8 mouse cellular contexts compared by ENCODE assay signal in genomic region chr1:138842315-138842714, GRCm38 (mm10). TPM values are rescaled to one million over a fixed set of nuclear protein-coding genes. Genes with fewer than 3 reads are reported as not detected.
DNase-seq lines count a peak whose midpoint lies in the region; ATAC-seq and TF ChIP-seq lines count a peak whose summit lies in the region.

No protein-coding gene starts in this region.

- peaks cover 6% of the 10 kb centered on the region for H3K4me1 ChIP-seq in liver, adult 2 months (ENCODE audit: control insufficient read depth, insufficient read depth, low read length)
- H3K4me1 ChIP-seq in embryonic facial prominence, embryonic 13.5 days = peaks cover 42% of the 10 kb centered on the region
- peaks cover 17% of the 10 kb centered on the region for H3K4me1 ChIP-seq in intestine, embryonic 15.5 days (replicated peaks)
- peaks cover 16% of the 10 kb centered on the region for H3K4me1 ChIP-seq in neural tube, embryonic 11.5 days (ENCODE audit: control insufficient read depth, insufficient read depth, low read length)

- TF ChIP-seq POLR2A in liver, adult 2 months (IDR thresholded peaks at IDR 0.05; ENCODE audit: extremely low read depth, insufficient read depth, low read length) = no peak

- no peaks in the 10 kb centered on the region for H3K36me3 ChIP-seq in liver, adult 2 months (ENCODE audit: control insufficient read depth, insufficient read depth, low read length)
- H3K36me3 ChIP-seq in embryonic facial prominence, embryonic 13.5 days = no peaks in the 10 kb centered on the region
- no peaks in the 10 kb centered on the region for H3K36me3 ChIP-seq in intestine, embryonic 15.5 days
- no peaks in the 10 kb centered on the region for H3K36me3 ChIP-seq in neural tube, embryonic 11.5 days (ENCODE audit: control insufficient read depth, insufficient read depth, low read length)

- peak; percentile 23 for DNase-seq in liver, adult 2 months (ENCODE audit: extremely low read depth, low read depth, low spot score)
- no peak for DNase-seq in liver
- DNase-seq in neural tube, embryonic 11.5 days (ENCODE audit: low spot score) = peak; percentile 65
- DNase-seq in thymus, postnatal 25 days = no peak
- no peak for DNase-seq in adrenal gland, postnatal 36 days

- H3K4me3 ChIP-seq in liver, adult 2 months (ENCODE audit: insufficient read depth, low read depth, low read length) = no peak overlapping the region
- H3K4me3 ChIP-seq in embryonic facial prominence, embryonic 13.5 days = peak overlapping the region; percentile 43
- peak overlapping the region; percentile 26; the same call in 1 of the 2 replicates for H3K4me3 ChIP-seq in intestine, embryonic 15.5 days (replicated peaks)
- peak overlapping the region; percentile 32 for H3K4me3 ChIP-seq in neural tube, embryonic 11.5 days (ENCODE audit: low read depth, low read length)

- 5% methylated on average over 8 of the region's 8 CpGs for WGBS in liver, adult 2 months
- WGBS in embryonic facial prominence, embryonic 13.5 days = 1% methylated on average over 8 of the region's 8 CpGs
- WGBS in intestine, embryonic 15.5 days = 5% methylated on average over 8 of the region's 8 CpGs
- 0% methylated on average over 8 of the region's 8 CpGs for WGBS in neural tube, embryonic 11.5 days

- no peak for TF ChIP-seq CTCF in liver, adult 2 months (IDR thresholded peaks at IDR 0.05; ENCODE audit: low read depth, low read length)

- H3K79me2 ChIP-seq in liver, adult 2 months (ENCODE audit: control insufficient read depth, insufficient read depth, low read length) = no peaks in the 10 kb centered on the region

- H3K4me2 ChIP-seq in embryonic facial prominence, embryonic 13.5 days = peak overlapping the region; percentile 67
- H3K4me2 ChIP-seq in intestine, embryonic 15.5 days (replicated peaks) = peak overlapping the region; percentile 58
- H3K4me2 ChIP-seq in neural tube, embryonic 11.5 days (ENCODE audit: low read depth) = peak overlapping the region; percentile 53; the same call in 1 of the 2 replicates

- no peak overlapping the region for H3K27ac ChIP-seq in liver, adult 2 months (replicated peaks; ENCODE audit: insufficient read depth, low read depth, low read length)
- H3K27ac ChIP-seq in embryonic facial prominence, embryonic 13.5 days = no peak overlapping the region
- no peak overlapping the region for H3K27ac ChIP-seq in intestine, embryonic 15.5 days
- H3K27ac ChIP-seq in neural tube, embryonic 11.5 days (ENCODE audit: low read depth, low read length) = no peak overlapping the region

- no peak for ATAC-seq in embryonic facial prominence, embryonic 13.5 days (ENCODE audit: insufficient number of reproducible peaks, insufficient read depth, low FRiP score, low TSS enrichment, low read depth)
- ATAC-seq in intestine, embryonic 15.5 days = no peak
- peak; percentile 36; the same call in 1 of the 2 replicates for ATAC-seq in neural tube, embryonic 11.5 days (ENCODE audit: insufficient read depth, low FRiP score, low TSS enrichment)
- no peak for ATAC-seq in monocyte, adult 5-6 weeks (replicated peaks; ENCODE audit: insufficient number of reproducible peaks, low FRiP score, low TSS enrichment, poor library complexity, severe bottlenecking)

- peaks cover 63% of the 10 kb centered on the region for H3K27me3 ChIP-seq in liver, adult 2 months (ENCODE audit: control insufficient read depth, insufficient read depth, low read length)
- H3K27me3 ChIP-seq in embryonic facial prominence, embryonic 13.5 days = peaks cover 94% of the 10 kb centered on the region
- peaks cover 81% of the 10 kb centered on the region for H3K27me3 ChIP-seq in intestine, embryonic 15.5 days (replicated peaks)
- peaks cover 88% of the 10 kb centered on the region for H3K27me3 ChIP-seq in neural tube, embryonic 11.5 days (ENCODE audit: control insufficient read depth, insufficient read depth, low read length)

- H3K9ac ChIP-seq in liver, adult 2 months (ENCODE audit: low read depth, low read length) = no peak overlapping the region
- no peak overlapping the region for H3K9ac ChIP-seq in embryonic facial prominence, embryonic 13.5 days
- no peak overlapping the region for H3K9ac ChIP-seq in intestine, embryonic 15.5 days
- no peak overlapping the region for H3K9ac ChIP-seq in neural tube, embryonic 11.5 days (ENCODE audit: low read length)

- no peaks in the 10 kb centered on the region for H3K9me3 ChIP-seq in embryonic facial prominence, embryonic 13.5 days
- no peaks in the 10 kb centered on the region for H3K9me3 ChIP-seq in intestine, embryonic 15.5 days
- no peaks in the 10 kb centered on the region for H3K9me3 ChIP-seq in neural tube, embryonic 11.5 days (ENCODE audit: control insufficient read depth, low read length)

RNA-seq across cellular contexts. Expression of gene Lhx9, which starts 6.1 kb away (rescaled TPM):
- total RNA-seq in liver, adult 2 months (2014; rRNA removed) = not detected in 2 replicates
- polyA plus RNA-seq in liver, adult 2 months (2012; rRNA removed) = 0.01 TPM in 1 of 2 replicates, not detected in the other
- polyA plus RNA-seq in embryonic facial prominence, embryonic 13.5 days (2015; fragmentation: Nextera tagmentation; extraction: Ambion mirVana) = 0.66 and 0.73 TPM in 2 replicates
- polyA plus RNA-seq in intestine, embryonic 15.5 days (2015; fragmentation: Nextera tagmentation; extraction: Ambion mirVana) = 0.15 and 0.20 TPM in 2 replicates
- 10.6 and 11.4 TPM in 2 replicates for polyA plus RNA-seq in neural tube, embryonic 11.5 days (2014; fragmentation: Nextera tagmentation; extraction: Ambion mirVana)
- not detected in 3 replicates for total RNA-seq in monocyte, adult 5-6 weeks (2017)
- under 1 TPM in 1 of 2 experiments, not detected in 1; 0.07 TPM for total RNA-seq in adrenal gland, postnatal 36 days (2021)

RNA-seq across cellular contexts. Expression of gene 2310009B15Rik, which starts 14.3 kb away (rescaled TPM):
- total RNA-seq in liver, adult 2 months (2014; rRNA removed) = 14.0 and 14.8 TPM in 2 replicates
- 11.8 and 17.4 TPM in 2 replicates for polyA plus RNA-seq in liver, adult 2 months (2012; rRNA removed)
- polyA plus RNA-seq in embryonic facial prominence, embryonic 13.5 days (2015; fragmentation: Nextera tagmentation; extraction: Ambion mirVana) = 36.3 and 42.6 TPM in 2 replicates
- polyA plus RNA-seq in intestine, embryonic 15.5 days (2015; fragmentation: Nextera tagmentation; extraction: Ambion mirVana) = 38.1 and 38.9 TPM in 2 replicates
- 33.9 and 37.4 TPM in 2 replicates for polyA plus RNA-seq in neural tube, embryonic 11.5 days (2014; fragmentation: Nextera tagmentation; extraction: Ambion mirVana)
- total RNA-seq in monocyte, adult 5-6 weeks (2017) = 6.2 to 18.6 TPM (median 12.2 TPM) in 3 replicates
- 10 to 100 TPM; 19.3 to 20.7 TPM for total RNA-seq in adrenal gland, postnatal 36 days (2021)

Comparison
In these comparisons a context has a peak if more than half of its experiments do, and no peak if none do; other contexts are left out.
1. DNase-seq: peak in liver, adult 2 months (single experiment) and neural tube, embryonic 11.5 days (single experiment); none in liver (single experiment), thymus, postnatal 25 days (single experiment) and adrenal gland, postnatal 36 days (0 of 2).
2. Peak in every context shown above with its lines, with median percentiles within 50 percentile points of each other: H3K4me2 ChIP-seq.